Mouse (Mus musculus): ENCODE results near the gene Slc35a3. TPM values are rescaled to one million over a fixed set of nuclear protein-coding genes. Genes with fewer than 3 reads are reported as not detected.
"Not testable (repeated sequence)": the region's sequence is repeated elsewhere in the genome, so short reads cannot be mapped to it uniquely, and the experiment has no call there.

Slc35a3 gene
- polyA plus RNA-seq, 1 experiment from 2014 or later, result 5.7 TPM

DNA sequence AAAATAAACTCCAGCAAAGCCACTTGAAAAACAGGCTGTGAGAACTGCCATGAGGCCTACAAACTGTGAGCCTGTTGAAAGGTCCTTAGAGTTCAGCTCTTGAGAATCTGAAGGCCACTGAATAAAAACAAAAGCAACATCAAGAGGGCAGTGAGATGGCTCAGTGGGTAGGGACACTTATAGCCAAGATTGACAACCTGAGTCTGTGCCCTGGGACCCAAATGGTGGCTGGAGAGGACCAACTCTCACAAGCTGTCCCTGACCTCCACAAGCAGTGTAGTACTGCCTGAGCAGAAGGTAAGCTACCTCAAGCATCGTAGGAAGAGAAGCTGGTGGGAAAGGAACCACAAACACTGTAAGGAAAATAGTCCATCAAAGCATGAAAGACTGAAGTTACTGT is 31.5 kb downstream of the Slc35a3 start, which contains the start of gene Gm43191:
TSS of gene Gm43191 (minus strand) at position 101 of the 400 bp plus-strand sequence.
- Histone ChIP-seq H3K36me3 (peaks cover 17% of the 10 kb centered on the region; the same call in 1 of the 2 replicates), H3K27ac (no peak within 1 kb of the TSS), H3K4me3 (no peak within 1 kb of the TSS), H3K4me1 (replicated peaks) (no peaks in the 10 kb centered on the region), H3K9me3 (no peaks in the 10 kb centered on the region), H3K27me3 (ENCODE audit: insufficient read depth, poor library complexity, severe bottlenecking) (no peaks in the 10 kb centered on the region)
- WGBS, result 98% methylated on average over 1 of the region's 1 CpGs
- no peak for DNase-seq (ENCODE audit: low spot score)

DNA sequence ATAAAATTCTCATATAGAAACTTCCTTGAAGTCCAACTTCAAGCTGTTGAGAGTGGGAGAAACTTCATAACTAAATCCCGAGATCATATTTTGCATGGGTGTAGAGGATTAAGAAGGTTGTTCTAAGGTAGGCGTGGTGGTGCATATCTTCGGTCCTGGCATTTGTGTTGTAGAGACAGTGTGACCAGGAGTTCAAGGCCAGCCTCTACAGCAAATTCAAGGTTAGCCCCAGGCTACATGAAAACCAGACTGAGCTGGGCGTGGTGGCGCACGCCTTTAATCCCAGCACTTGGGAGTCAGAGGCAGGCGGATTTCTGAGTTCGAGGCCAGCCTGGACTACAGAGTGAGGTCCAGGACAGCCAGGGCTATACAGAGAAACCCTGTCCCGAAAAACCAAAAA is 48.4 kb downstream of the Slc35a3 start:
- H3K4me3 ChIP-seq; H3K36me3 ChIP-seq; H3K27ac ChIP-seq; DNase-seq (ENCODE audit: low spot score); H3K9me3 ChIP-seq; H3K27me3 ChIP-seq (ENCODE audit: insufficient read depth, poor library complexity, severe bottlenecking): not testable (repeated sequence)
- 90% methylated on average over 9 of the region's 9 CpGs for WGBS
- H3K4me1 ChIP-seq (replicated peaks), result peaks cover 27% of the 10 kb centered on the region

DNA sequence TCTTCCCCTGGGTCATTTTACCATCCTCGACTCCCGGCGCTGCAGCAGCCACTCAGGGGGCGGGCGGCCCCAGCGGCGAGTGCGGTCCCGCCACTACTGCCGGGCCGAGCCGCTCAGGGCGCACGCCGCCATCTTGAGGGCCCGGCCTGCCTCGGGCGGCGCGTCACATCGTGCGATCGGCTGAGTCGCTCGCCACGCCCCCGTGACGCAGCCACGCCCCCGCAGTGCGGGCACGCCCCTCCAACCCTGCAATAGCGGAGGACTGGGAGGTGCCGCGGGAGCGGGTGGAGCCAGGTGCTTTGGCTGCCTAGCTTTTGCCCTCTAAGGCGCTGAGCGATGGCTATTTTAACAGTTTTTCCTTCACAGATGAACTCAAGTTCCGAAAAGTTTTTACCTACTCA is 50.2 kb downstream of the Slc35a3 start, which contains the start of gene Mfsd14a:
TSS of gene Mfsd14a (minus strand) at position 215 of the 401 bp plus-strand sequence.
- Histone ChIP-seq H3K9me3 (no peaks in the 10 kb centered on the region), H3K4me1 (replicated peaks) (peaks cover 32% of the 10 kb centered on the region), H3K4me3 (peak within 1 kb of the TSS; percentile 95), H3K36me3 (0 out of 2 replicates have a peak, but pooled peaks cover 2% of the 10 kb centered on the region), H3K27me3 (ENCODE audit: insufficient read depth, poor library complexity, severe bottlenecking) (no peaks in the 10 kb centered on the region), H3K27ac (peak within 1 kb of the TSS; percentile 99)
- under 1% methylated on average over 39 of the region's 39 CpGs for WGBS
- peak; percentile 96 for DNase-seq (ENCODE audit: low spot score)

DNA sequence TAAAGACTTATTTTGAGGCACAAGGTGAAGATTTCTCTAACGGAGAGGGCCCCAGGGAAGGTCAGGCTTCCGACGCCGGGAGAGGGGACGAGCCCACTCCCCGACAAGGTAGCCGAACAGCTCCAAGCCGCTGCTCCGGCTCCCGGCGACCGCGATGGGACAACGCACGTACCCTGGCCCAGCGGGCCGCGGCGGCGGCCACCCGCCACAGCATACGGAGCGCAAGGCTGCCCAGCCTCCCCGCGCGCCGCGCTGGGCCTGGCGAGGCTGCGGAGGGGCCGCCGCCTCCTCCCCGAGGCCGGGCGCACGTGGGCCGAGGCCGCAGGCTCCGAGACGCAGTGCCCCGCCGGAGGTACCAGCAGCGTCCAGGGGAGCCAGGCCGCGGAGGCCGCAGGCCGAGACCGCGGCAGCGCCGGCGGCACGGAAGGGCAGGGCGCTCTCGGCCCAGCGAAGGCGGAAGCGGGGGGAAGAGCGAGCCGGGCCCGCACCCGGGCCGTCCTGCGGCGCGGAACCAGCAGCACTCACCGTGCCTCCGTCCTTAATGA is 50.7 kb downstream of the Slc35a3 start:
- Histone ChIP-seq H3K4me3 (peak overlapping the region; percentile 95), H3K36me3 (no peaks in the 10 kb centered on the region), H3K9me3 (no peaks in the 10 kb centered on the region), H3K27ac (peak overlapping the region; percentile 99), H3K4me1 (replicated peaks) (peaks cover 32% of the 10 kb centered on the region), H3K27me3 (ENCODE audit: insufficient read depth, poor library complexity, severe bottlenecking) (no peaks in the 10 kb centered on the region)
- WGBS, result under 1% methylated on average over 68 of the region's 68 CpGs
- DNase-seq (ENCODE audit: low spot score), result no peak

DNA sequence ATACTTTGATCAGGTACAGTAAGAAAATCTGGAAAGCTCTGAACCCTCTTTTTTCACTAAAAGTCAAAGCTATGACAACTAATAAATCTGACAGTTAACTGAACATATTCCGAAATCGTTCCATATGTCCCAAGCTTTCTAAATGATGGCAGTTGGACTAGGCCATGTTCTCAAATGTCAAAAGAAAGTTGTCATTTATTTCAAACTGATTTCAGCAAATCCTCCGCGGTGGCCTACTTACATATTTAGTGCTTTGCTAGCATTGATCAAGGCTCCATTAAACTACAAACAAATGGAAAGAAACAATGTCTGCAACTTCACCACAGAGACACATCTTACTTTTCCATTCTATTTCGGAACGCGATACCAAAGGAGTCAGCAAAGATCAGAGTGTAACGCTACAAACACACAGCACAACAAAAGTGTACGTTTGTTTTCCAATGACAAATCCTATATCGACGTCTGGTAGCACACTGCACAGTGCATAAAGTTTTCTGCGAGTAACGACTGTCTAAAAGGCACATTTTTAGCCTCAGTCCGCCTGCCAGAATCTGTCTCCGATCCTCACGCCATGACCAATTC is 51.3 kb downstream of the Slc35a3 start:
- Histone ChIP-seq H3K4me3 (peak overlapping the region; percentile 95), H3K9me3 (no peaks in the 10 kb centered on the region), H3K4me1 (replicated peaks) (peaks cover 37% of the 10 kb centered on the region), H3K36me3 (no peaks in the 10 kb centered on the region), H3K27me3 (ENCODE audit: insufficient read depth, poor library complexity, severe bottlenecking) (no peaks in the 10 kb centered on the region), H3K27ac (peak overlapping the region; percentile 99)
- no peak for DNase-seq (ENCODE audit: low spot score)
- 8% methylated on average over 16 of the region's 16 CpGs for WGBS

DNA sequence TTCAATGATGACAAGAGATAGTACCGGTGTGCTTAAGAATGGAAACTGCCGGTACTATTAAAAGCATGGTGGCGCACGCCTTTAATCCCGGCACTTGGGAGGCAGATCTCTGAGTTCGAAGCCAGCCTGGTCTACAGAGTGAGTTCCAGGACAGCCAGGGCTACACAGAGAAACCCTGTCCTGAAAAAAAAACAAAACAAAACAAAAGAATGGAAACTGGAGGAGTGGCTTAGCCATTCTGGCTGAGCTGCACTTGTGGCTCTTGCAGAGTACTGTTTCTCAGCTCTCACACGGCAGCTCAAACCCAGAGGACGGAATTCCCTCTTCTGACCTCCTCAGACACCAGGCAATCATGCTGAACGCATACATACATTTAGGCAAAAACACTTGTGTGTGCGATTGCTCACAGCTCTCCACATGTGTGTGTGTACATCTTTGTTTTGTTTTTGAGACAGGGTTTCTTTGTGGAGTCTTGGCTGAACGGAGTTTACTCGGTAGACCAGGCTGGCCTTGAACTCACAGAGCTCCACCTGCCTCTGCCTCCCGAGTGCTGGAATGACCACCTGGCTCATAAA is 52.7 kb downstream of the Slc35a3 start:
- DNase-seq (ENCODE audit: low spot score), result no peak
- Histone ChIP-seq H3K9me3 (no peaks in the 10 kb centered on the region), H3K36me3 (no peaks in the 10 kb centered on the region), H3K27me3 (ENCODE audit: insufficient read depth, poor library complexity, severe bottlenecking) (no peaks in the 10 kb centered on the region), H3K4me3 (no peak overlapping the region), H3K4me1 (replicated peaks) (peaks cover 39% of the 10 kb centered on the region), H3K27ac (no peak overlapping the region)
- WGBS, result 88% methylated on average over 13 of the region's 13 CpGs

DNA sequence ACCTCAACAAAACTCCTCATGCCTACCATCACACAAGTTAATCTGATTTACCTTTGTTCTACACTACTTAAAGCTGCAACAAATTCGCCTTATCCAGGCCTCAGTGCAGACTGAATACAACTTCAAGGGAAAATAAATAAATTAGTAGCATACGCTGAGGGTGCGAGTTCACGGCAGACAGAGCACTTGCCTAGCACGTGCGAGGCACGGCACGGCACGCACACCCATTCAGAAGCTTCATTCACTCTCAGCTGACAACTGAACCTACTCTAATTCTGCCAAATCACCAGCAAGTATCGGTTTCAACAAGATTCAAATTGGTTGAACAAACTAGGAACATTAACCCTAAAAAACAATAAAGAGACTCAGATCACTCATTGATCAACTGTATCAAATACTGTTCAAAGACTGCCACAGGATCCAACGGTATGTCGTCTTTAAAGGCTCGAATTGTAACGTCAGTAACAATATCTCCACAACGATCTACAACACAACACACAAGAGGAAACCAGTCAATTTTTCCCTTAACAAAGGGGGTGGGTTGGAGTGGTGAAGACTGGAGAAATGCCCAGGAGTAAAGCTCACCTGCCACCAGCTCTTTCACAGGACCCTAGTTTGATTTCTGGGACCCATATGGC is 53.6 kb downstream of the Slc35a3 start:
- no peak for DNase-seq (ENCODE audit: low spot score)
- H3K4me3 ChIP-seq, result no peak overlapping the region
- H3K27me3 ChIP-seq (ENCODE audit: insufficient read depth, poor library complexity, severe bottlenecking), result no peaks in the 10 kb centered on the region
- H3K36me3 ChIP-seq, result no peaks in the 10 kb centered on the region
- no peak overlapping the region for H3K27ac ChIP-seq
- peaks cover 39% of the 10 kb centered on the region for H3K4me1 ChIP-seq (replicated peaks)
- WGBS, result 86% methylated on average over 15 of the region's 15 CpGs
- no peaks in the 10 kb centered on the region for H3K9me3 ChIP-seq

DNA sequence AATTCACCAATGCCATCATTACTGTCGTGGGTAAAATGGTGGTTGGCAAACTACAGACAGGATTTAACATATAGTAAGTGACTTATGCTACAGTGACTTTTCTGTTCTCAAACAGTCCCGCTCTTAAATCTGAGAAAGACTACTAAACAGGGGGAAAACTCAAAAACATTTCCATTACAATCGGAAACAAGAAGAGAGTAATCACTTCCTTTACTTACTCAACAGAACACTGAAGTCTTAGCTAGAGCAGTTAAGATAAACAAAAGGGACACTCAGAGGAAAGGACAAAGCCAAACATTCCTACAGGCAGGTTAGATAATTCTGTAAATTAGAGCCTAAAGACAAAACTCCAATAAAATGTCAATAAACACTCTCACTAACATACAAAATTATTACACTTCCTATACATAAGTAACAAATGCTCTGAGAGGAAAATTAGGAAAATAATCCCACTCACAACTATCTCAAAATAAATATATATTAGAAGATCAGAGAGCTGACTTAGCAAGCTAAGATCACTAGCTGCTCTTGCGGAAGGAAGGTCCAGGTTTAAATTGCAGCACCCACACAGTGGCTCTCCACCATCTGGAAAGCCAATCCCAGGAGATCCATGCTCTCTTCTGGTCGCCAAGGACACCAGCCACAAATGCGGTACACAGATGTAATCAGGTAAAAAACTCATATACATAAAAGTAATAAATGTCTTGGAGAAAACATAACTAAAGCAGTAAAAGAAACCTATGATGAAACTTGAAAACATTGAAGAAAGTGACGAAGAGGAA is 56.3 kb downstream of the Slc35a3 start:
- Histone ChIP-seq H3K9me3 (no peaks in the 10 kb centered on the region), H3K4me3 (no peak overlapping the region), H3K27ac (no peak overlapping the region), H3K36me3 (no peaks in the 10 kb centered on the region), H3K27me3 (ENCODE audit: insufficient read depth, poor library complexity, severe bottlenecking) (no peaks in the 10 kb centered on the region), H3K4me1 (replicated peaks) (peaks cover 39% of the 10 kb centered on the region)
- no peak for DNase-seq (ENCODE audit: low spot score)
- 85% methylated on average over 7 of the region's 7 CpGs for WGBS

DNA sequence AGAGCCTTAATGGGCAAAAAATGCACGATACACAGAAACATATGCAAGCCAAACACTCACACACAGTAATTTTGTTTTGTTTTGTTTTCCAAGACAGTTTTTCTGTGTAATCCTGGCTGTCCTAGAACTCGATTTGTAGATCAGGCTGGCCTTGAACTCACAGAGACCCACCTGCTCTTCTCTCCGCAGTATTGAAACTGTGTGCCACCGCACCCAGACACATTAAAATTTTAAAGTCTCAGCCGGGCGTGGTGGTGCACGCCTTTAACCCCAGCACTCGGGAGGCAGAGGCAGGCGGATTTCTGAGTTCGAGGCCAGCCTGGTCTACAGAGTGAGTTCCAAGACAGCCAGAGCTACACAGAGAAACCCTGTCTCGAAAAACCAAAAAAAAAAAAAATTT is 58.6 kb downstream of the Slc35a3 start:
- H3K4me1 ChIP-seq (replicated peaks), result peaks cover 17% of the 10 kb centered on the region
- not testable (repeated sequence) for H3K27ac ChIP-seq; DNase-seq (ENCODE audit: low spot score); H3K9me3 ChIP-seq; H3K27me3 ChIP-seq (ENCODE audit: insufficient read depth, poor library complexity, severe bottlenecking); H3K4me3 ChIP-seq
- WGBS, result 95% methylated on average over 11 of the region's 11 CpGs
- H3K36me3 ChIP-seq, result peaks cover 17% of the 10 kb centered on the region

DNA sequence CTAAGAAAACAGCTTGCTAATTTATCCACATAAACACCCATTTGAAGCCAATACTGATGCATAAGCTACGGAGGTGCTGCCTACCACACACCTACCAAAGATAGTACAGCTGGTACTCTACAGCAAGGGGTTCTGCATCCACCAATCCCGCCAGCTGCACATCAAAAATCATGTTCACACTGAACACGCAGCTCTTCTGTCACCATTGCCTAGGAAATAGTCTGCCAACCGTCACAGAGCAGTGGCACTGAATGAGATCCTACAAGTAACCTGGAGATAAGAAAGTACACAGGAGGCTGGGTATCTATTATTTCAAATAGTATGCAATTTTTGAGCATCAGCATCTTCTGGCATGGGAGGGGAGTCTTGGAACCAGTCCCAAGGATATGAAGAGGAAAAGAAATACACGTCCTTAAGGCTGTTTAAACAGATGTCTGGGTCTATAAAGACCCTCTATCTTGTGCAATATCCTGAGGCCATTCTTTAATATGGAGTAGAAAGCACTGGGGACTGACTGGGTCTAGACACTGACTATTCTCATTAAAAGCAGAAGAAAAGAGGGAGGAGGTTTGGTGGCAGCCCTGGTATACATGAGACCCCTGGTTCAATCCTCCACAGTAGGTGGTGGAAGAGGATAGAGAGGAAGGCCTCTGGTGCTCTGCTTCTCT is 59.2 kb downstream of the Slc35a3 start:
- Histone ChIP-seq H3K36me3 (peaks cover 24% of the 10 kb centered on the region), H3K27ac (no peak overlapping the region), H3K9me3 (no peaks in the 10 kb centered on the region), H3K27me3 (ENCODE audit: insufficient read depth, poor library complexity, severe bottlenecking) (no peaks in the 10 kb centered on the region), H3K4me1 (replicated peaks) (peaks cover 14% of the 10 kb centered on the region; the same call in 1 of the 2 replicates), H3K4me3 (no peak overlapping the region)
- 88% methylated on average over 5 of the region's 5 CpGs for WGBS
- no peak for DNase-seq (ENCODE audit: low spot score)

DNA sequence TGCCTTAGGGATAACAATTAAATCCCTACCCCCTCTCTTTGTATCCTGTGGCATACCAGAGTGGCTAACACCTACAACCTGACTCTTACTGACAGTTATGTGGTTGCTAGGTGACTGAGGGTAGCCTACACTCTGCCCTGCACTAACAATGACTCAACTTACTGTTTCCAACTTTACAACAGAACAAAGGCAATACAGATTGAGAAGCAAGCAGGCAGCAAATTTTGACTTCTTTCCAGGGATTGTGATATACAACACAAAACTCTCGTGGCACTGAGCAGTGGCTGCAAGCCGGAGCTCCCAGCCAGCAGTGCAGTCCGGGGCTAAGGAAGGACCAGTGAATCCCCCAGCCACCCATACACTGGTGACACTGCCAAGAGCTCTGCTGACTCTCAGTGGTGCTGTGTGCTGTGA is 60.6 kb downstream of the Slc35a3 start:
- DNase-seq (ENCODE audit: low spot score), result no peak
- H3K27ac ChIP-seq, result no peak overlapping the region
- WGBS, result 81% methylated on average over 3 of the region's 3 CpGs
- peaks cover 37% of the 10 kb centered on the region for H3K36me3 ChIP-seq
- H3K4me3 ChIP-seq, result no peak overlapping the region
- H3K9me3 ChIP-seq, result no peaks in the 10 kb centered on the region
- no peaks in the 10 kb centered on the region for H3K27me3 ChIP-seq (ENCODE audit: insufficient read depth, poor library complexity, severe bottlenecking)
- peaks cover 14% of the 10 kb centered on the region; the same call in 1 of the 2 replicates for H3K4me1 ChIP-seq (replicated peaks)

DNA sequence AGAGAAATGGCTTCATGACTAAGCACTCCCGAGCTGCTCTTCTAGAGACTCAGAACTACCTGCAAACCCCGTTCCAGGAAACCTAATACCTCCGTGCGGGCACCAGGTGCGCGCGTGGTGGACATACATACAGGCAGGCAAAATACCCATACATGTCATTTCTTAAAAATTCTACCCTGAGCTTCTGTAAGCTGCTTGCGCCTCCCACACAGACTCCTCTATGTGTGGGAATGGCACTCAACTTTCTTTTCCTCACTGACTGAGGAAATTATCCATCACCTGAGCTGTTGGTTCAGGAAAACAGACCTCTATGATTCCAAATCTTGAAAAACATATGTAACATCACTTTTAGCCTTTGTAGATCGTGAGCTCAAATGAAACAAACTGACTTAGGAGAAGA is 61.9 kb downstream of the Slc35a3 start:
- Histone ChIP-seq H3K4me1 (replicated peaks) (peaks cover 7% of the 10 kb centered on the region; the same call in 1 of the 2 replicates), H3K9me3 (no peaks in the 10 kb centered on the region), H3K27ac (no peak overlapping the region), H3K36me3 (peaks cover 51% of the 10 kb centered on the region), H3K4me3 (no peak overlapping the region), H3K27me3 (ENCODE audit: insufficient read depth, poor library complexity, severe bottlenecking) (no peaks in the 10 kb centered on the region)
- 96% methylated on average over 9 of the region's 9 CpGs for WGBS
- no peak for DNase-seq (ENCODE audit: low spot score)

All from hindbrain, embryonic 10.5 days (tissue).